Mouse (Mus musculus) left cerebral cortex, postnatal 4 days (tissue): ENCODE measurements around the gene Gpr39. TPM values are rescaled to one million over a fixed set of nuclear protein-coding genes. Genes with fewer than 3 reads are reported as not detected.

Experiments used
- DNase-seq: peaks from one replicate; pipeline ENCODE4 v3.0.0-alpha.2; 2022
- intact Hi-C: fragments of 180-260 bp; cut with DNase I; formaldehyde crosslinking; loops from one replicate; pipeline ENCODE4 v1.15.1; 2025
- total RNA-seq, 2 experiments: library from RNA; stranded (reverse); gene quantifications; 2 replicates each; pipeline ENCODE4 v1.2.3; 2021

Gene Gpr39
- total RNA-seq, 2 experiments from 2014 or later: not detected

GRCm38 (mm10) chr1:125789804-125790203 lies 113.0 kb downstream of the Gpr39 start:
- intact Hi-C loops: loop anchor here (5.0 to 10.0 kb wide), 2 partner anchors 642 to 1145 kb away; no protein-coding TSS in a partner anchor
- peak; percentile 74 for DNase-seq

GRCm38 (mm10) chr1:125800506-125800905 lies 123.7 kb downstream of the Gpr39 start:
- intact Hi-C loops: no loop called here
- DNase-seq: no peak

GRCm38 (mm10) chr1:125808426-125808825 lies 131.6 kb downstream of the Gpr39 start:
- intact Hi-C loops: no loop called here
- DNase-seq: peak; percentile 54

- intact Hi-C loops: no loop called here
- DNase-seq: no peak
These were observed 136.5 kb downstream of the Gpr39 start for GRCm38 (mm10) chr1:125813141-125813782.

GRCm38 (mm10) chr1:125821101-125821500 lies 144.3 kb downstream of the Gpr39 start:
- no peak for DNase-seq
- intact Hi-C loops: no loop called here

GRCm38 (mm10) chr1:125823611-125824010 lies 146.8 kb downstream of the Gpr39 start:
- intact Hi-C loops: no loop called here
- DNase-seq: no peak

- intact Hi-C loops: no loop called here
- DNase-seq: no peak
These were observed 160.7 kb downstream of the Gpr39 start for GRCm38 (mm10) chr1:125837507-125837906.

- peak; percentile 68 for DNase-seq
- intact Hi-C loops: no loop called here
These were observed 163.1 kb downstream of the Gpr39 start for GRCm38 (mm10) chr1:125839746-125840392.

GRCm38 (mm10) chr1:125854646-125855045 lies 177.9 kb downstream of the Gpr39 start:
- intact Hi-C loops: no loop called here

GRCm38 (mm10) chr1:125858631-125859030 lies 181.8 kb downstream of the Gpr39 start:
- no peak for DNase-seq
- intact Hi-C loops: no loop called here

More at GRCm38 (mm10) chr1:125854646-125855045, 177.9 kb downstream of the Gpr39 start:
- no peak for DNase-seq

GRCm38 (mm10) chr1:125870056-125870455 lies 193.3 kb downstream of the Gpr39 start:
- intact Hi-C loops: no loop called here
- DNase-seq: no peak

GRCm38 (mm10) chr1:125893158-125893557 lies 216.4 kb downstream of the Gpr39 start:
- intact Hi-C loops: no loop called here

GRCm38 (mm10) chr1:125910211-125910870 lies 233.5 kb downstream of the Gpr39 start:
- intact Hi-C loops: loop anchor here (10.0 kb wide), 3 partner anchors 306 to 1014 kb away; no protein-coding TSS in a partner anchor
- peak; percentile 43 for DNase-seq

More at GRCm38 (mm10) chr1:125893158-125893557, 216.4 kb downstream of the Gpr39 start:
- no peak for DNase-seq

GRCm38 (mm10) chr1:125910871-125911265 lies 234.1 kb downstream of the Gpr39 start:
- intact Hi-C loops: loop anchor here (10.0 kb wide), 3 partner anchors 306 to 1014 kb away; no protein-coding TSS in a partner anchor
- DNase-seq: peak; percentile 2

- DNase-seq: peak; percentile 55
- intact Hi-C loops: loop anchor here (10.0 kb wide), 3 partner anchors 307 to 1013 kb away; no protein-coding TSS in a partner anchor
These were observed 234.6 kb downstream of the Gpr39 start for GRCm38 (mm10) chr1:125911337-125911900.

- DNase-seq: peak; percentile 41
- intact Hi-C loops: loop anchor here (10.0 kb wide), 3 partner anchors 307 to 1013 kb away; no protein-coding TSS in a partner anchor
These were observed 235.2 kb downstream of the Gpr39 start for GRCm38 (mm10) chr1:125911901-125912445.

- intact Hi-C loops: loop anchor here (10.0 kb wide), 3 partner anchors 308 to 1012 kb away; no protein-coding TSS in a partner anchor
- DNase-seq: peak; percentile 3
These were observed 236.1 kb downstream of the Gpr39 start, which contains the start of gene Lypd1 for GRCm38 (mm10) chr1:125912601-125913600. TSS of gene Lypd1 (minus strand) at chr1:125913101.

GRCm38 (mm10) chr1:125920696-125921095 lies 243.9 kb downstream of the Gpr39 start:
- intact Hi-C loops: no loop called here
- DNase-seq: no peak

GRCm38 (mm10) chr1:125923062-125923461 lies 246.3 kb downstream of the Gpr39 start:
- intact Hi-C loops: no loop called here
- no peak for DNase-seq
